Mouse (Mus musculus) adrenal gland (tissue): Measurements from ENCODE around the gene Taar8b.

Source experiments
- intact Hi-C: fragments of 180-260 bp; cut with DNase I; formaldehyde crosslinking; loops from one replicate; pipeline ENCODE4 v1.15.1; 2025

Taar8b gene

GRCm38 (mm10) chr10:24049210-24049609 lies 42.9 kb downstream of the Taar8b start, which contains the start of gene Taar7f:
Gene Taar7f, plus strand, starts transcription at chr10:24049510.
- intact Hi-C loops: no loop called here
